Mouse (Mus musculus) gastrocnemius, postnatal 25 days (tissue): ENCODE data around the gene Vegfa. TPM values are rescaled to one million over a fixed set of nuclear protein-coding genes. Genes with fewer than 3 reads are reported as not detected.
A peak's percentile ranks its signal among the peaks of the same experiment; 100 is the strongest.

Experiments used
- DNase-seq: peaks from one replicate; pipeline ENCODE4 v3.0.0; 2022
- total RNA-seq, 2 experiments: library from RNA; stranded (reverse); gene quantifications; 1 replicate in 1 of 2; 2 replicates in 1 of 2; pipeline ENCODE4 v1.2.3; 2021

Gene Vegfa
- total RNA-seq, 2 experiments from 2014 or later = 135 to 170 TPM

DNA sequence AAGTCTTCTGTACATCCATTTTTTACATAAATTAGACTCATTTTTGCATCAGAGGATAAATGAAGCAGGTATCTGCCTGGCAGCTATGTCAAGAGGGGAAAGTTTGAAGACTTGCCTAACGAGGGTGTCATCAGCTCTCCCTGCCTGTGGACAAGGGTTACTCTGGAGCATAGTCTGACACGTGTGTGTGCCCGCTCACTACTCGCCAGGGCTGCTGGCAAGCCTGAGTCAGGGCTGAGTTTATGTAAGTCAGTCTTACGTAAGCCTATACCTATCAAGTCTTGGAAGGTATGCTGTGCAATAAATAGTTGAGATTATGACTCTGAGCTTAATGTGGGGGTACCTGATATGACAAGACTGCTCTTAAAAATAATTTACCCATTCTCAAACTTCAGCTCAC, 19.2 kb upstream of the Vegfa start:
- DNase-seq = peak; percentile 44

DNA sequence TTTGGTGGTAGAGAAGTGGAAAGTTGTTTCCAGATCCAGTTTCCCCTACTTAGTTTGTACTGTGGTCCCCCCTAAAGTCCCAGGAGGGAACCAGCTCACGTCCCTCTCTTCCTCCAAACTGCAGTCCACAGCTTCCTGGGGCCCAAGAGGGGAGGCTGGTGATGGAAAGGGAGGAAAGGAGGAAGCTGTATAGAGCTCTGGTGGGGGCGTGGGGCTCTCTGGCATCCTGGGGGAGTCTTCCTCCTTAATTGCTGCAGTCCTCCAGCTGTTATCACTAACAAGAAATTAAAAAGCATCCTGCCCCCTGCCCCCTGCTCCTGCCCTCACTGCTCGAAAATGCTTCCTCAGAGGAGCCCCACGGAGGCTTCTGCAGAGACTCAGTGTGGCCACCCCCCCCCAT, 17.4 kb upstream of the Vegfa start:
- DNase-seq = no peak

DNA sequence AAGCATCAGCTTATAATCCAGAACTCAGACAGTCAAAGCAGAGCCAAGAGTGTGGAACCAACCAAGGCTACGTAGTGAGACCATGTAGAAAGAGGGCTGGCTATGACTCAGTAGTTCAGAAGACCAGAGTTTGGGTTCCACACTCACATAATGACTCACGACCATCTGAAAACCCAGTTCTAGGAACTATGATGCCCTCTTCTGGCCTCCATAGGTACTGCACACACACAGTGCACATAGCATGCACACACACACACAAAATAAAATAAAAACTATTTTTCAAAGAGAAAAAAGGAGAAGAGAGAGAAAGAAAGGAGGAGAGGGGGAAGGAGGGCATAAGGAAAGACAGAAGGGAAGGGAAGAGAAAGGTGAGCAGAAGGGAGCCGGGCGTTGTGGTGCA, 16.0 kb upstream of the Vegfa start:
- DNase-seq = no peak

DNA sequence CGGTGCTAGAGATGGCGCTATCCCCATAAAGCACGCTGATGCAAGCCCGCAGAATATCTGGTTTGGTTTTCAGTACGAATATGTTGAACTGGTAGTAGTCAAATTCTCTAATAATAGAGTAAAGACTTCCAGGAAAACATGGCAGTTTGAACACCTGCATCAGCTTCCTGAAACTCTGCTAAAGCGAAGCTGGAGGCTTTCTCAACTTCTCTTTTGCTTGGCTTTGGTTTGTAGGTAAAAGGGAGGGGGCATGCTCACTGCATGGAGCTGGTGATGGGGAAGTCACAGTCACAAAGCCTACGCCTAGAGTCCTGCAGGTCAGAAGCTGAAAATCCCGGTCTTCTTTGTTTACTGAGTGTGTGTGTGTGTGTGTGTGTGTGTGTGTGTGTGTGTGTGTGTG, 13.6 kb upstream of the Vegfa start:
- no peak for DNase-seq

DNA sequence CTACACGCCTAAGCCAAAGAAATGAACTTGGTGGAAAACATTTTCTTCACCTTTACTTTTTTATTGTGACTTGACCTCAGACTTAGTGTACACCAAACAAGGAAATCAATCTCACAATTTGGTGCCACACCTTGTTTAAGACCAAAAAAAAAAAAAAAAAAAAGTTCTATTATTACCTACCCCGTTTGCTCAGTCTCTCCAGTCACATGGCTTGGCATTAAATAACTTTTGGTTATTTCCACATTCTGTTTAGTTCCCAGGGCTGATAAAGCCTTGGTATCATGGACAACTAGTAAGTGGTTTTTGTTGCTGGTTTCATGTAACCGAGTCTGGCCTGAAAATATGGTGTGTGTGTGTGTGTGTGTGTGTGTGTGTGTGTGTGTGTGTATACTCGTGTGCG, 12.8 kb upstream of the Vegfa start:
- DNase-seq = no peak

DNA sequence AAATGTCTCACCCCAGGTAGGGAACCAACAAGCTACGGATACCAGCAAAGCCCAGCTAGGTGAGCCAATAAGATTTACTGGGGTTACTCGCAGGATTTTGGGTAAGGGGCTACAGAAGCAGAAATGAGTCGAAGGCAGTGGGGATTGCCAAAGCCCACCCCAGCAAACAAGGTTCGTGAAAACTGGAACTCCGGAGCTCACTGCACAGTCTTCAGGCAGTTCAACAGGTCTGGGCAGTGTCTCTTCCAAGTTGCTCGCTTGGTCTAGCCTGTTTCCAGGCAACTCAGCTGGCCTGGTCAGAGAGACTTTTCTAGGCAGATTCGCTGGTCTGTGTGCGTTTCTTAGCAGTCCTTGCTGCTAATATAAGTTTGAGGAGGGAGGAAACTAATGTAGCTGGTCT, 10.0 kb upstream of the Vegfa start:
- no peak for DNase-seq

DNA sequence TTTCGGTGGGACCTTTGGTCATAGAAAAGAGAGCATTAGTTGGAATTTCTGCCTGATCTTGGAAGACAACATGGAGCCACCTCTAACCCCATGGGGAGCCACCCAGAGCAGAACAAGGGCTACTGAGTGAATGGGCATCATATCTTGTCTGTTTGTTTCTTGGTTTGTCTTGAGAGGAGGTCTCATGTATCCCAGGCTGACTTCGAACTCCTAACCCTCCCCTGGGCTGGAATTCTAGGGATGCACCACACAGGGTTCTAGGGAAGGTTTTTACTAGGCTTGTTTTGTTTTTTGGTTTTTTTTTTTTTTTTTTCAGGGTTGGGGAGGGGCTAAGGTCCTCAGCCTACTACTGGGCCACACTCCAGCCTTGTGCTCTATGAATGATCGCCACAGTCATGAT, 9.5 kb upstream of the Vegfa start:
- no peak for DNase-seq

DNA sequence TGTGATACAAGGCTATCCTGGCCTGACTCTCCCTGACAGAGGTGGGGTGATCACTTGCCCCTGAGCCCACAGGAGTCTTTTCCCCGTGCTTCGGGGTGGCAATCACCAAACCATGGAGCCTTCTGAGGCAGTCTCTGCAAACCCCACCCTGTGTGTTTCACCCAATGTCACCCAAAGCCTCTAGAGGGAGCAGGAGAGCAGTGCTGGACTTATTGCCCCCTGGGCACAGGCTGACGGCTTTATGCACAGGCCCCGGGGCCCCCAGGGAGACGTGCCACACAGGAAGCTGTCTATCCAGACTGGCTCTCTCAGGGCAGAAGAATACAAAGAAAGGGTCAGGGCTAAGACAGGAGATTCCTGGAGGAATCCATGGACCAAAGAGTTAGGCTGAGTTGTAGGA, 9.1 kb upstream of the Vegfa start:
- DNase-seq = peak; percentile 35

DNA sequence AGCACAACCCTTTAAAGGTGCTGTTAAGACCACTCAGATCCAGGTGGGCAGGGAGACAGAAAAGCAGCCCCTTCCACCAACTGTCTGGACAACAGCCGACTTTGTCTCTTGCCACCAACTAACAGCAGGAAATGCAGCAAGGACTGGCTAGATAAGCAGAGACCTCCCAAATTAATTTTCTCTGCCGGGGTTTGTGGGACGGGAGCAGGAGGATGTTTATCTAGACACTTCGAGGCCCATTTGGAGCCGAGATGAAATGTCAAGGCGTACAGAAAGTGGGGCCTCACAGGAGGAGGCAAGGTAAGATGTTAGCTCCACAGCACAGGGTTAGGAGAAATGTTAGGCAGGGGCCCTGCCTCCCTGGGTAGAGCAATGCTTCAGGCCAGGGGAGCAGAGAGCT, 8.4 kb upstream of the Vegfa start:
- DNase-seq = no peak

DNA sequence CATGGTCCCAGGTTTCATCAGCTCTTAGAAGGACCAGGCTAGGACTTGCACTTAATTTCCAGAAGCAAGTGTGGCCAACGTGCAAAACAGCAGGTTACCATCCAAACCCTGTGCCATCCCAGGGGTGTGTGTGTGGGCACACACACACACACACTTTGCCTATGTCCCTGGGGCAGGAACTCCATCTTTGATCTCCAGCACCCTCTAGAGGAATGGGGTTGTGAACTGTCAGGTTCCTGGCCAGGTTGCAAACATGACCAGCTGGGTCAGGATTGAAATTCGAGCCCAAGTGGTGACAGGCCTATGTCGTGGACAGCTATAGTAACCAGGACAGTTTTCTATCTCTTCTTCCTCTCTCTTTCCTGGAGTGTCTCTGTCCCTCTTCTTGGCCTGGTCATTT, 6.7 kb upstream of the Vegfa start:
- peak; percentile 60 for DNase-seq

DNA sequence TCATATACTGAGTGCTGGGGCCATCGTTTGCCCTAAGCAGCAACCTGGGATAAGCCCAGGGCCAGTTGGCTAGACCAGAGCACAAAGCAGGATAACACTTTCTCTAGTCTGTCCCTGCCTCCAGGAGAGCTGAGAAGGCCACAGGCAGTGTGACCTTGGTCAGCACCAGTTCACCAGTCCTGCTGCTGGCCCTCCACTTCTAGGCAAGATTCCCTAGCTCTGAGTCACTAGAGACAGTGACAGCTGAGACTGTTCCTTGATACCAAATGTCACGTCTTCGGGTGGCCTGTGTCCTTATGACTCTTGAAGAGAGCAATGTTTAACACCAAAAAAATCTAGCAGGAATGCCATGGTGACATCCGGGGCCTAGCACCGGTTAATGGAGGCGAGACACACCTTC, 4.2 kb upstream of the Vegfa start:
- DNase-seq = peak; percentile 58

DNA sequence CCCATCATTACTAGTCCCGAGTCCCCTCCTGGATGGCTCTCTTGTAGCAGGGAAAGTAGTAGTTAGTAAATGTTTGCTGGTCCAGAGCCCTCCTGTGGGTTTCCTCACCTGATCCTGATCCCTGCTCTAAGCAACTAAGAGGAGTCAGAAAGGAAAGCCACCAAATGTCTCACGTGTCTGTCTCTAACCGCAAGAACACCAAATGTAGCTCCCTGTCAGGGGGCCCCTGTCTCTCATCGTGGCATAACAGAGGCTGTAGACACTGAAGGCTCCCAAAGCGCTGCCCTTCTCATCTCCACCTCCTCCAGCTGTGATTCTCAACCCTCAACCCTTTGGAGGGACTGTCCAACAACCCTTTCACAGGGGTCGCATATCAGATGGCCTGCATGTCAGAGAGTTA, 1.9 kb upstream of the Vegfa start:
- DNase-seq = no peak

DNA sequence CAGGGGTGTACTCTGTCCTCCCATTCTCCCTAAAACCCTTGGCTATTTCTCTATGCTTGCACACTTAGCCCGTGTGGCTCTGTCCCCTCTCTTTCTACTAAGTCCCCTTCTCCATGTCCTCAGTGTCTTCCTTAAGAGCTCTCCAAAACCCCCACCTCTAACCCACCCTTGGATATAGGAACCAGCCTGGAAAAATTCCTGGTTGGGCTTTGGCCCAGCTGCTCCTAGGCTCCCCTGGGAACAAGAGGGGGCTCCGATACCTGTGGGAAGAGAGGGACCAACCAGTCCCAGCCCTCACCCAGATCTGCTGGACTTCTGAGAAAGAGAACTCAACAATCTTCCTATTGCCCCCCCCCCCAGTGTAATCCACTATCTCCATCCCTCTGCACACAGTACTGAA, 1.4 kb upstream of the Vegfa start:
- no peak for DNase-seq

DNA sequence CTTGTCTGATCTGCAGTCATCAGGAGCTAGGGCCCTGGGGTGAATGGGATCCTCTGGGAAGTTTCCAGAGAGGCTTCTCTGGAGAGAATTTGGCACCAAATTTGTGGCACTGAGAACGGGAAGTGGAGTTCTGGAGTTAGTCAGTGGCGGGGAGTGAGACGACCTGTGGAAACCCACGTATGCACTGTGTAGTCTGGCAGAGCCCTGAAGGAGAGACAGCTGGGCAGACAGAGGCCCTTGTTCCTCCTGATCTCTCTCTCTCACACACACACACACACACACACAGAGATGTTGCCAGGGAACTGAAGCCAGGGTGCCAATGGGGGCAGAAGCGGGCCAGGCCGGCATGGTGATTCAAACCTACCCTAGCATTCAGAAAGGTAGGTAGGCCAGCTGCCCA, 953 bp upstream of the Vegfa start:
- DNase-seq = no peak

DNA sequence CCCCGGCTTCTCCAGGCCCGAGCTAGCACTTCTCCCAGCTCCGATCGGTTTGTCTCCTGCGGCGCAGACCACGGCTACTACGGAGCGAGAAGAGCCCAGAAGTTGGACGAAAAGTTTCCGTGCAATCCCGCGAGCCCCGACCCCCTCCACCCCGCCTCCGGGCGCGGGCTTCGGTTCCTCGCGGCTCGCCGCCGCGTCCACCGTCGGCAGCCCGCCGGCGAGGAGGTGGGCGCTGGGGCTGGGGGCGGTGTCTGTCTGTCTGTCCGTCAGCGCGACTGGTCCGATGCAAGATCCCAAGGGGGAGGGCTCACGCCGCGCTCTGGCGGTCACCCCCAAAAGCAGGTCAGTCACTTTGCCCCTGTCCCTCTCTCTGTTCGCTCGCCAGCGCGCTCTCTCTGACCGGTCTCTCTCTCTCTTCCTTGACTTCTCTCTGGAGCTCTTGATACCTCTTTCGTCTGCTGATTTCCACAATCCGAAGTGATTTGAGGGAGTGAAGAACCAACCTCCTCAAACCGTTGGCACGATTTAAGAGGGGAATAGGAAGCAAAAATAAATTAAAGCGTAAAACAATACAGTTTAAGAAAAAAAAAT, 453 bp downstream of the Vegfa start:
- DNase-seq = peak; percentile 77

DNA sequence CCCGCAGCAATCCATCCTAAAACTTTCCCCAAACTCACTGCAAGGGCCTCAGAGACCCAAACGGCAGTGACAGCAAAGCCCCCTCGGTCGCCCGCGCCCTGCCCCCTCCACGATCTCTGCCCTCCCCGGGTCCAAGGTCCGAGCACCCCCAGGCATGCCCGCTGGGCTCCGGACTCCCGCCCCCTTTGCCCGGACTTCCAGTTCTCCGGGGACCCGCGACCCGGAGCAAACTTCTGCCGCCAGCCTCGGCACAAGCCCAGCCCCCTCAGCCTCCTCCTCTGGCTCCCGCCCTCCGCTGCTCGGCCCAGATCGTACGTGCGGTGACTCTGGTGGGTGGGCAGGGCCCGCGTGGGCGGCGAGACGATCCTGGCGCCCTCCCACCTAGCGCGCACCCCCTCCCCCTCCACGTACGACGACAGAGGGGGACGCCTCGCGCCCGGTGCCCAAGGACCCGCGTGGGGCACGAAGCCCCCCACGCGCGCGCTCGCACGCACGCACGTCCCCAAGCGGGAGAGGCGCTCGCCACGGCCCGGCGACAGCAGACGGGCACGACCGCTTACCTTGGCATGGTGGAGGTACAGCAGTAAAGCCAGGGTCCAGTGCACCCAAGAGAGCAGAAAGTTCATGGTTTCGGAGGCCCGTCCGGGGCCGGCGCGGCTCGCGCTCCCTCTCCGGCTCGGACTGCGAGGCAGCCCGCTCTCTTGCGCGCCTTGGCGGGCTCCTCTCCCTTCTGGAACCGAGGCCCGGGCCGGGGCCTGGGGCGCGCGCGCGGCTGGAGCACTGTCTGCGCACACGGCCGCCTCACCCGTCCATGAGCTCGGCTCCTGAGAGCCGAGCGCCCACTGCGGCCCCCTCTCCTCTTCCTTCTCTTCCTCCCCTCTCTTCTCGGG, 1.2 kb downstream of the Vegfa start:
- peak; percentile 77 for DNase-seq

DNA sequence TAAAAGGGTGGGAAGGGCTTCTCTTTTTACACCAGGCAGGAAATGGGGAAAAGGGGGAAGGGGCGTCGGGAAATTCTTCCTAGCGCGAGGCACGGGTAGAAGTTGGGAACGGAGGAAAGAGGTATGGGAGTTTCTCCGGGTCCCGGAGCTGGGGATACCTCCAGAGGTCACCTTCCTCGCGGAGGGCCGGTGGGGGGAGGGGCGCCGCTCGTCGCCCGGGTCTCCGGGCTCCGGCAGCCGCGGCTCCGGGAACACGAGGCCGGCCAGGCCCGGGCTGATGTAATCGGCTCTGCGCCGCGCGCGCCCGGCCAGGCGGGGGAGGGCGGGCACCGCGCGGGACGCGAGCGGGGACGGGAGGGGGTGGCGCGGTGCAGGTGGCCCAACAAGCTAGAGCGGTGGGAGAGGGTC, 1.8 kb downstream of the Vegfa start:
- DNase-seq = peak; percentile 77

DNA sequence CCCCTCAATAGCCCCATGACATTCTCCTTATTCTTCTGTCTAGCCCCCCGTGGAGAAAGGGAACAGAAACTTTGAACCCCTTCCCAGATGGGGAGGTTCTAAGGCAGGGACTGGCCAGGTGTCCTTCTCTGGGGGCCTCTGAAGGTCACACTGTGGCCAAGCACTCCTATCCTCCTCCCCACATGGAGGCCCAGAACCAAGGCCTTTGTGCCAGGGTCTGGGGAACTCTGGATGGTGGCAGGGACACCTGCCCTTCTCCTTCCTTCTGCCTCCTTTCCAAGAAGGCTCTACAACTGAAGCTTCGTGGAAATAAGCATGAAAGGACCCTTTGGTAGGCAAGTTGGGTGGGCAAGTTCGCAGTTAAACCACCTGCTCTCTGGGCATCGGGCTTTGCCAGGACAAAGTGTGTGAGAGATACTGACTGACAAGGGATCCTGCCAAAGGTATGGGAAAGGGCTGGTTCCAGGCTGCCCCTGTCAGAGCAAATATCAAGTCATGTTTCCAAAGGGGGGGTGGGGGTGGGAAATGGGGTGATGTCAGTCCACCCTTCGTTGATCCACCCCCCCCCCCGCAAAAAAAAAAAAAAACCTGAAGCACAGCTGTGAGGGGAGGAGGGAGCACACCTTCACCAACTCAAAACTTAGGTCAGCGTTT, 2.5 kb downstream of the Vegfa start:
- no peak for DNase-seq

DNA sequence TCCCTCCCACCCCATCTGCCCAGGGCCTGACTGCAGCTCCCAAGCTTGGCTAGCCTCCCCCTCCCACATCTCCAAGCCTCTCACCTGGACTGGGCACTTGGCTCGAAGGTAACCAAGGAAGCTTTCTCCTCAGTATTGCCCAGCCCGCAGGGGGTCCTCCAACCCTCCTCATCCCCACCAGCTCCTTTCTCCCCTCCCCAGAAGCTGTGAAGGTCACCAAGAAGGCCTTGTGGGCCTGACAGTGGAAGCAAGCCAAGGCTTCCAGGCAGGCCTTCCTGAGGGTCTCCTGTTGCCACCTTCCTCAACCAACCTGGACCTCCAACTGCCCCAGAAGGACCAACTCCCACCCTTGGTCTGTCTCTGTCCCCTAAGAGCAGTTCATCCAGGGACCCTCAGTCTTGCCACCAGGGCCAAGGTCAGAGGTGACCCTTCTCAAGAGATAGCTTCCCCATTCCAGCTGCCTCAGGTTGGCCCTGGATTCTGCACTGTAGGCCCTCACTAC, 3.1 kb downstream of the Vegfa start:
- no peak for DNase-seq

DNA sequence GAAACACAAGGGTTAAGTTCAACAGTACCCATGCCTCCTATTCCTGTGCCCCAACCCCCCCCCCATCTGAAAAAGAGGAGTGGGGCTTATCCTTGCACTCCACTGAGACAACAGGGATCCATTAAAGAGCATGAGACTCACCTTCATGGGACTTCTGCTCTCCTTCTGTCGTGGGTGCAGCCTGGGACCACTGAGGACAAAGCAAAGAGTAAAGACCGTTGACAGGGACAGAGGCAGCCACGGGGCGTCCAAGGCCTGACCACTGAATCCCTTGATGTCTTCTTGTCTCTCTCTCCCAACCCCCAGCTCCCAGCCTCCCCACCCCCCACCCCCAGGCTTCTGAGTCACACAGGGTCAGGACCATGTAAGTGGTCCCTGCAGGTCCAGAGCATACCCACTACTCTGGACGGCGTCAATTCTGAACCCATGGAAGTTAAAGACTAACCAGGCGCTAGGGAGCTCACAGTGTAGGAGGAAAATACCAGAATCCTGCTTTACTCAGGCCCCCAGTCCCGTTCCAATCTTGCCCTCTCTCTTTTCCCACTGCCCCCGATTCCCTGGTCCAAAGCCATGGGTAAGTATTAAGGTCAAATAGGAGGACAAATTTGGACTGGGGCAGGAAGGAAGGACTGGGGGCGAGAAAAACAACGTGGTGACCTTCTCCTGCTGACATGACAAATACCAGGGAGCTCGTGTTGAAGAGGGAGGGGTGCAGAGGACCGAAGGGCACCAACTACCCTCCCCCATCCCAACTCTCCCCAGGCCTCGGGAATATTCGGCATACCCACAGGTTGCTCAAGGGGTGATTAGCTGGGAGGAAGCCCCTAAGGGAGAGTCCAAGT, 3.7 kb downstream of the Vegfa start:
- peak; percentile 67 for DNase-seq

DNA sequence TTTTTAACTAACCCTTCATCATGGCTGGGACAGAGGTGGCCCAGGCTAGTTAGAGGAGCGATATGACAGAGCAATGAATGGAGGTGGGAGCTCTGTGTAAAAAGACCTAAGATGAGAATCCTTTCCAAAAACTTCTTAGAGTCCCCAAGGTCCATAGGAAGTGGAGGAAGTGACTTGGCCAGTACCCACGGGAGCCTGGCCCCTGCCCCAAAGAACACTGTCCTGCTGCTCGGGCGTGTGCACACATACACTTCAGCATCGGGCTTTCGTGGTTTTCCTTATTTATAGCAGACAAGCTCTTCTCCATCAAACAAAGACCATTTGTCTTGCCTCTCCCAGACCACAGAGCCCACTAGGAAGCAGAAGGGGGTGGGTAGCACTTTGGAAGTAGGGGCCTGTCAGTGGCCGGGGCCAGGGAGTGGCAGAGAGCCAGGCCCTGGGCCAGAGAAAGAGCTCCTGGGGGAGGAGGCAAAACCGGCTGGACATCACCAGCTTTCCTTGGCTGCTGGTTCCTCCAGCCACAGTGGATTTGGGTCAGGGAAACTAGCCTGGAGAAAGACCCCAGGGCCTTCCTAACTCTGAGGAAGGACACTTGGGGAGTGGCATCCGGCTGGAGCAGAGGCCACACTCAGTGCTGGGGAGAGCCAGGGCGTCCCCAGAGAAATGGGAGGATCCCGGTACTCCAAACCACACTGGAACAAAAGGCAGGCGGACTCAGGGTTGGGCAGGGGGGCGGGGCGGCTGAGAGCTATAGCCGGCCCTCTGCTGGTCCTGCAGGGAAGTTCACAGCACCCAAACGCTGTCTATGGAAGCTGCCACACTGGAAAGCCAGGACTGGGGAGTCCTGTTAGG, 4.9 kb downstream of the Vegfa start:
- DNase-seq = peak; percentile 73
